Mouse (Mus musculus): ENCODE measurements around the gene Adora3.
A peak's percentile ranks its signal among the peaks of the same experiment; 100 is the strongest.

Gene Adora3

GRCm38 (mm10) chr3:105876022-105876421 lies 5.4 kb downstream of the Adora3 start:
- DNase-seq (ENCODE audit: low spot score in 2 of 2): no peak

- DNase-seq (ENCODE audit: low spot score in 2 of 2): no peak
These were observed 6.7 kb downstream of the Adora3 start for GRCm38 (mm10) chr3:105877252-105877803.

DNA sequence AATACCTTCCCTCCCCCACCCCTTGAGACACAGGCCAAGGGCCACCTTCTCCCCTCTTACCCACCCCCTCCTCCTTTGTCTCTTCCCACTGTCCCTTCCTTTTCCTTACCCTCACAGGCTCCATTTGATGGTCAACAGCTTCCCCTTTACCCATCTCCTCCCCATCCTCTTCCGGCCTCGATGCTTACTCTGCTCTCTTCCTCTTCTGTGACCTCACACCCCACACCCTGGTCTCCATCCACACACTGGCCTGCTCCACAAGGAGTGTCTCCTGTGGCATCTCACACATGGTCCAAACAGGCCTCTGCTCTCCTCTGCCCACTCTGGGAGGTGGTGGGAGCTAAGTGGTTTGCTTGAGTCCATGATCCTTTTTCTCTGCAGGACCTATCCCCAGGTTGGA lies 7.3 kb downstream of the Adora3 start:
- DNase-seq (ENCODE audit: low spot score in 2 of 2): no peak

DNA sequence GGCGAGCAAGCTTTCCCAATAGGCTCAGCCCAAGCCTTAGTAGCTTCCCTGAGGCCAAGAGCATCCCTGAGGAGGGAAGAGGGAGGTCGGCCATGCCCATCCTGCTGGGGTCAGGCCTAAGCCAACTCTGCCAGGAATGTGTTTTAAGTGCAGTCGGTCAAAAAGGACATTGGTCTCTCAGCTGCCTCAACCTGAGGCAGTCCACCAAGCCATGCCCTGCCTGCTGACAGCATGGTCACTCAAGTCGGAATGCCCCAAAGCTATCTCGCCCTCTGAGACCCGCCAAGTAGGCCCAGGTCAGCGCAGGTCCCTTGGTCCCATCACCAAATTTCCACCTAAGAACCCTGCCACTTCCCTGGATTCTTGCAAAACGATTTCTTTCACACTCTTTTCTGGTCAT lies 8.1 kb downstream of the Adora3 start:
- no peak for DNase-seq (ENCODE audit: low spot score in 2 of 2)

GRCm38 (mm10) chr3:105880419-105880818 lies 9.8 kb downstream of the Adora3 start:
- DNase-seq (ENCODE audit: low spot score in 2 of 2): no peak

GRCm38 (mm10) chr3:105882105-105882504 lies 11.4 kb downstream of the Adora3 start:
- no peak for DNase-seq (ENCODE audit: low spot score in 2 of 2)

GRCm38 (mm10) chr3:105883111-105883510 lies 12.5 kb downstream of the Adora3 start:
- no peak for DNase-seq (ENCODE audit: low spot score in 2 of 2)

DNA sequence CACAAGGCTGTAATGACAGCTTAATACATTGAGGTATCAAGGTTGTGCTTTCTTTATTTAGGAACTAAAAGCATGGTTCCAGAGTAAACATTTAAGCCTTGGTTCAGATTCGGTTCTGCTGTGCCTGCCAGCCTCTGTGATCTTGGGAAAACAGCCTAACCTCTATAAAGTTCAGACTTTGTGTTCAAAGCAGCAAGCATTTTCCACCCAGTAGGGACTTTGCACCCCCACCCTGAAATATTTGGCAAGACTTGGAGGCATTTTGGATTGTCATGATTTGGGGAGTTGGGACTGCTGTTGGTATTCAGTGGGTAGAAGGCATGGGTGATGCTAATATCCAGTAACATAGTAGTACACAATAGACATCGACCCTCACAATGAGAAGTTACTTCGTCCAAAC lies 18.3 kb downstream of the Adora3 start:
- no peak for DNase-seq (ENCODE audit: low spot score in 2 of 2)

GRCm38 (mm10) chr3:105890220-105890619 lies 19.6 kb downstream of the Adora3 start:
- peak; percentile 20 to 23 for DNase-seq (ENCODE audit: low spot score in 2 of 2)

DNA sequence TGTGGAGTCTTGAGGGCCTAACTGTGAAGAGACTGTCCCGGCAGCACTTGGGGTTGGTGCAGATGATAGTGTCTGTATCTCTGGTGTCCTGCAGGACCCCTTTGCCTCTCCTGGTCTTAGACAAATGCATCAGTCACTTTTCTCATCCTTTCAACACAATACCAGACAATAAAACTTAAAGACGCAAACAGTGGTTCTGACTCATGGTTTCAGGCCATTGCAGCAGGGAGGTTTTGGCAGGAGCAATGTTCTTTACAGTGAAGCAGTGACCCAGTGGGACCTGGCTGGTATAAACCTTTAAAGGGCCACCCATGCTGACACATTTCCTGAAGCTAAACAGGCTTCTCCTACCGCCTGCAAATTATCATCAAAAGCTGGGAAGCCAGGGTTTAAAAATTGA lies 20.5 kb downstream of the Adora3 start:
- DNase-seq (ENCODE audit: low spot score in 2 of 2): no peak

DNA sequence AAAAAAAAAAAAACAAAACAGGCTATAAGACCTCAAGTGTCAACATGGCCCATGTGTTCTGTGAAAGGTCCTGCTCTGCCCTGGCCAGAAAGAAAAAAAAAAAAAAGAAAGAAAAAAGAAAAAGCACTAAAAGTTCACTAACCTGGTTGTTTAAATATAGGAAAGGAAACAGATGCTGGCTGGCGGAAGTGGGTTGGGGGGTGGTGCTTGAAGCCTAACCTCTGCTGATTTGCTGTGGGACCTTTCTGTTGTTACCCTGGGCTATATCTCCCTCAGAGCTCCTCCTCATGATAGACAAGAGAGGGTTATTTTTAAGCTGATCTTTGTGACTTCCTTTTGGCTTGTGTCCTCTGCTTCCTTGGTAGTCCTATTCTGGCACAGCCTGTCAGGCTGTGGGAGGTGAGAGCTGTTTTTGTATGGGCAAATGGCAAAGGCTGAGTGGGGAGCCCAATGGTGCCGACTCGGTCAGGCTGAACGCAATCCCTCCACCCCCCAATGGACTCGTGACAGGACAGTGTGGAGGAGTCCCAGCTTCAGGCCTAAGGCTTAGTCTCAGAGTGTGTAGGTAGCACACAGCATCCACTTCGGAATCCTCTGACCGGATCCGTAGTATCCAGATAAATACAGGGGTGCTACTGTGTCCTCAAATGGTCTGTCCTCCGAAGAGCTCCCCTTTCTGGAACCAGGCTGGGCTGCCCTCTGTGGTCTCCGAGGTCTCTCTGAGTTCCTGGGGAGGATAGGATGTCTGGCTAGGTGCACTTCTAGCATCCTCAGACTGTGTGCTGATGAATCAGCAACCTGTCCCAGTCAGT lies 21.3 kb downstream of the Adora3 start:
- DNase-seq (ENCODE audit: low spot score in 2 of 2): peak; percentile 80 to 83

DNA sequence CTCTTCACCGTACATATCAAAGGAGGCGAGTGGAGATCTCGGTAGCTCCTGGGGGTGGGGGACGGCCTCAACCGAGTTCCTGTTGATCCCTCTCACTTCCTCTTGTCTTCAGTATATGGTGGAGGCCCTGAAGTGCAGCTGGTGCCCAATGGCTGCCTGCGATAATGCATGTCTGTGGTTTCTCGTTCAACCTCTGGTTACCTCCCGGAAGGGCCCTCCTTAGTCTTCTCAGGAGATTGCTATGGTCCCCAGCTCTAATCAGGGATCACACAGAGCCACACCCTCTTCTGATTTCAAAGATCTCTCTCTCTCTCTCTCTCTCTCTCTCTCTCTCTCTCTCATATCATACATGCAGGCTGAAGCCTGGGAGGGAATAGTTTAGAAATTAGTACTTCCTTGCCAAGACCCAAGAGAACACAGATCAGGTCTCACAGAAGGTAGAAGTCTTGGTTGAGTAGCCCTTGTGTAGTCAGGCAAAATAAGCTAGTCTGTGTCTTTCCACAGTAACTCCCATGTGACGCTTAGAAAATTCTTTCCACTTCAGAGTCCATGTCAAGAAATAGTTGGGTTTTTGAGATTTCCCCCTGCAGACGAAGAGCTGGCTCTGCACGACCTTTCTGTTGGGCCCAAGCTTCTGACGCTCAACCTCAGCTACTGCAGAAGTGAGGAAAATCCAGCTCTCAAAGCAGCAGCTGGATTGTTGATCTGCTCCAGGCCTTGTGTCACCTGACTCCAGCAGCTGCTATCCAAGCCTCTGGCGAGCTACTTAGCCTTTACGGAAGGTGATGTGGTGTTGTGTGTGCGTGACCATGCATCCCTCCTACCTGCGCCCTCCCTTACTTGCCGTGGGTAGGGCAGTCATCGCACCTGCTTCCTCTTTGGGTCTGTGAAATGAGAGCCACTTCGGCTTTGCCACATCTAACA lies 22.2 kb downstream of the Adora3 start:
- DNase-seq (ENCODE audit: low spot score in 2 of 2): peak; percentile 74 to 80

- peak in 1 of 2 experiments; percentile 23 for DNase-seq (ENCODE audit: low spot score in 2 of 2)
These were observed 23.3 kb downstream of the Adora3 start for GRCm38 (mm10) chr3:105893941-105894391.

GRCm38 (mm10) chr3:105894601-105895592 lies 24.2 kb downstream of the Adora3 start:
- peak; percentile 79 to 81 for DNase-seq (ENCODE audit: low spot score in 2 of 2)

GRCm38 (mm10) chr3:105896811-105897210 lies 26.2 kb downstream of the Adora3 start:
- no peak for DNase-seq (ENCODE audit: low spot score in 2 of 2)

DNA sequence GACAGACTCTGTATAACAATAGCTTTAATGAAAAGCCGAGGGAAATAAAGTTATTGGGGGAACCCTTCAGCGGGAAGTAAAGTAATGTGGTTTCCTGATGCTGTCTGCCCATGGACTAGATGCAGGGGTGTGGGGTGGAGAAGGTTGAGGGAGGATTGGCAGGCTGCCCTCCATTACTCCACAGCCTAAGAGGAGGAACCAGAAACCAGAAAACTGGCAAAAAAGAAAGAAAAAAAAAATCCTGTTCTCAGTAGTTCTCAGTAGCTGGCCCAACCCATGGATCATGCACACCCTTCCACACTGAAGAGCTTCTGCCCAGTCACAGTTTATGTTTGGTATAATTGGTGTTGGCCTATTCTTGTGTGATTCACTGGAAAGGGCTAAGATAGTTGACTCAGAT lies 27.7 kb downstream of the Adora3 start:
- no peak for DNase-seq (ENCODE audit: low spot score in 2 of 2)

DNA sequence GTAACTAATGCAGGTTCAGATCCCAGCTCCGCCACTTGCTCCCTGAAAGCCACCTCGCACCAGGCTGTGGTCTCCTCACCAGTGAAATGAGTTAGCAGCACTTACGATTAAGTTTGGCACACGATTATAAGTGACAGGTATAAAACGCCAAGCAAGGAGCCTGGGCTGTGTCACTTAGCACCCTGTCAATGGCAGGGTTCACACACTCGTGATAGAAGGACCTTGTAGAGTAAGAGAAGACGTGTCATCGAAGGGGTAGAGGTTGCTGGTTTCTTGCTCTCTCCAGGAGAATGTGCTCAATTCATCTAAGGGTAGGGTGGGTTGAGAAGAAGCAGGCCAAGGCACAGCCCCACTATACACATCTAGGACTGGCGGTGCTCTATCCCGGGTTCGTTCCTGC lies 28.2 kb downstream of the Adora3 start:
- DNase-seq (ENCODE audit: low spot score in 2 of 2): no peak

GRCm38 (mm10) chr3:105899394-105900147 lies 28.9 kb downstream of the Adora3 start:
- DNase-seq (ENCODE audit: low spot score in 2 of 2): peak; percentile 73 to 83

DNA sequence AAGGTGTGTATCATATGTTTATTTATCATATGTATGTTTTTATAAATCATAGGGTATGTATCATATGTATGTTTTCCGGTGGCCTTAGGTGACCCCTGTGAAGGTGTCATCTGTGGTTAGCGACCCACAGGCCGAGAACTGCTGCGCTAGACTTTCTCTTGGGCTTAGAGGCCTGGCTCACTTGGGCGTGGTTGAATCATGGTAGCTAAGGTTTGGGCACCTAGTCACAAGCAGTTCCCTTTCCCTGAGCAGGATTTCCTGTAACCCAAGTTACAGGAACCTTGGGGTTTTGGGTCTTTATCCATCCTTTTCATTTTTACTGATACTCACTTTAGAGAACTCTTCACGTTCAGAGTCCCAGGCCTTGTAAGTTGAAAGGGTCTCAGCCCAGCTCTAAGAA lies 29.6 kb downstream of the Adora3 start:
- no peak for DNase-seq (ENCODE audit: low spot score in 2 of 2)

- peak; percentile 7 to 14 for DNase-seq (ENCODE audit: low spot score in 2 of 2)
These were observed 30.1 kb downstream of the Adora3 start for GRCm38 (mm10) chr3:105900716-105901115.
